Mouse (Mus musculus): Measurements from ENCODE around the gene Gria2. TPM values are rescaled to one million over a fixed set of nuclear protein-coding genes. Genes with fewer than 3 reads are reported as not detected.

Gene Gria2
- polyA plus RNA-seq (2017; shearing (Covaris generic)) = not detected

GRCm38 (mm10) chr3:80802596-80803081 lies at the start of gene Gria2:
Gene Gria2 (minus strand): TSS chr3:80802835.

Other genes with a start within 250 kb of the Gria2 start
- not detected for gene Glrb, start 110.8 kb upstream of the Gria2 start, polyA plus RNA-seq (2017; shearing (Covaris generic))
- gene Pdgfc, start 233.6 kb upstream of the Gria2 start, polyA plus RNA-seq (2017; shearing (Covaris generic)) = 0.13 TPM